Mouse (Mus musculus): Measurements from ENCODE around the gene Junb. TPM values are rescaled to one million over a fixed set of nuclear protein-coding genes. Genes with fewer than 3 reads are reported as not detected.

Junb gene
- total RNA-seq, 2 experiments from 2014 or later = 28.7 to 134 TPM

GRCm38 (mm10) chr8:84973079-84973478, 5.4 kb downstream of the Junb start:
- no peak for DNase-seq

GRCm38 (mm10) chr8:84970913-84971312, 7.6 kb downstream of the Junb start:
- no peak for DNase-seq

GRCm38 (mm10) chr8:84970135-84970790, 8.3 kb downstream of the Junb start:
- DNase-seq = peak; percentile 39

GRCm38 (mm10) chr8:84969241-84970134, 9.0 kb downstream of the Junb start, which contains the start of the genes Gm49661, Prdx2 and Rnaseh2a:
Gene Gm49661 (minus strand): TSS chr8:84969433.
Gene Prdx2 (plus strand): TSS chr8:84969587.
Gene Rnaseh2a (minus strand): TSS chr8:84969767.
- peak; percentile 90 for DNase-seq

- DNase-seq = peak; percentile 26
Measured at GRCm38 (mm10) chr8:84968650-84969049, 9.9 kb downstream of the Junb start.

GRCm38 (mm10) chr8:84967532-84968304, 10.8 kb downstream of the Junb start:
- peak; percentile 35 for DNase-seq

GRCm38 (mm10) chr8:84966603-84967002, 11.9 kb downstream of the Junb start:
- DNase-seq = peak; percentile 58

- DNase-seq = peak; percentile 95
Measured at GRCm38 (mm10) chr8:84965731-84966291, 12.7 kb downstream of the Junb start.

GRCm38 (mm10) chr8:84963952-84964351, 14.6 kb downstream of the Junb start:
- no peak for DNase-seq

GRCm38 (mm10) chr8:84959811-84960210, 18.7 kb downstream of the Junb start:
- peak; percentile 77 for DNase-seq

GRCm38 (mm10) chr8:84956768-84957167, 21.8 kb downstream of the Junb start:
- peak; percentile 82 for DNase-seq

GRCm38 (mm10) chr8:84952612-84953255, 25.8 kb downstream of the Junb start:
- DNase-seq = peak; percentile 82

- DNase-seq = no peak
Measured at GRCm38 (mm10) chr8:84949753-84950152, 28.8 kb downstream of the Junb start.

GRCm38 (mm10) chr8:84947241-84947545, 31.3 kb downstream of the Junb start:
- DNase-seq = peak; percentile 73

GRCm38 (mm10) chr8:84946528-84947240, 31.8 kb downstream of the Junb start, which contains the start of gene Rtbdn:
Gene Rtbdn (plus strand): TSS chr8:84946991.
- no peak for DNase-seq

GRCm38 (mm10) chr8:84945633-84946527, 32.6 kb downstream of the Junb start:
- DNase-seq = no peak

GRCm38 (mm10) chr8:84945235-84945632, 33.3 kb downstream of the Junb start:
- no peak for DNase-seq

- DNase-seq = peak; percentile 52
Measured at GRCm38 (mm10) chr8:84944478-84945160, 33.9 kb downstream of the Junb start.

GRCm38 (mm10) chr8:84943699-84944098, 34.8 kb downstream of the Junb start:
- DNase-seq = no peak

All from adrenal gland, postnatal 10 days (tissue).